Mouse (Mus musculus): Measurements from ENCODE around the gene Ezh2.
A peak's percentile ranks its signal among the peaks of the same experiment; 100 is the strongest.
"Not testable (repeated sequence)": the region's sequence is repeated elsewhere in the genome, so short reads cannot be mapped to it uniquely, and the experiment has no call there.

Ezh2 gene

GRCm38 (mm10) chr6:47594926-47595623 is at the start of gene Ezh2:
TSS of gene Ezh2 (minus strand) at chr6:47595341.
- DNase-seq: peak; percentile 97

GRCm38 (mm10) chr6:47636527-47637076 is 41.5 kb upstream of the Ezh2 start:
- DNase-seq: no peak

GRCm38 (mm10) chr6:47635995-47636526 is 40.9 kb upstream of the Ezh2 start:
- DNase-seq: no peak

GRCm38 (mm10) chr6:47635207-47635994 is 40.3 kb upstream of the Ezh2 start:
- DNase-seq: no peak

GRCm38 (mm10) chr6:47633467-47633866 is 38.3 kb upstream of the Ezh2 start:
- no peak for DNase-seq

- DNase-seq: not testable (repeated sequence)
Measured at GRCm38 (mm10) chr6:47630061-47630460, 34.9 kb upstream of the Ezh2 start.

GRCm38 (mm10) chr6:47627978-47628377 is 32.8 kb upstream of the Ezh2 start:
- DNase-seq: no peak

GRCm38 (mm10) chr6:47626976-47627375 is 31.8 kb upstream of the Ezh2 start:
- DNase-seq: not testable (repeated sequence)

GRCm38 (mm10) chr6:47621039-47621438 is 25.9 kb upstream of the Ezh2 start:
- no peak for DNase-seq

GRCm38 (mm10) chr6:47608306-47608705 is 13.2 kb upstream of the Ezh2 start:
- DNase-seq: not testable (repeated sequence)

- DNase-seq: no peak
Measured at GRCm38 (mm10) chr6:47601931-47602330, 6.8 kb upstream of the Ezh2 start.

- DNase-seq: peak; percentile 62
Measured at GRCm38 (mm10) chr6:47595696-47596095, 555 bp upstream of the Ezh2 start.

GRCm38 (mm10) chr6:47594141-47594835 is 853 bp downstream of the Ezh2 start:
- peak; percentile 81 for DNase-seq

- no peak for DNase-seq
Measured at GRCm38 (mm10) chr6:47593590-47593989, 1.6 kb downstream of the Ezh2 start.

GRCm38 (mm10) chr6:47587332-47587731 is 7.8 kb downstream of the Ezh2 start:
- not testable (repeated sequence) for DNase-seq

- DNase-seq: no peak
Measured at GRCm38 (mm10) chr6:47572887-47573286, 22.3 kb downstream of the Ezh2 start.

GRCm38 (mm10) chr6:47565326-47566035 is 29.7 kb downstream of the Ezh2 start:
- peak; percentile 29 for DNase-seq

- DNase-seq: no peak
Measured at GRCm38 (mm10) chr6:47561426-47561825, 33.7 kb downstream of the Ezh2 start.

GRCm38 (mm10) chr6:47560846-47561245 is 34.3 kb downstream of the Ezh2 start:
- no peak for DNase-seq

- no peak for DNase-seq
Measured at GRCm38 (mm10) chr6:47560407-47560806, 34.7 kb downstream of the Ezh2 start.

- DNase-seq: no peak
Measured at GRCm38 (mm10) chr6:47559287-47559686, 35.9 kb downstream of the Ezh2 start.

- DNase-seq: no peak
Measured at GRCm38 (mm10) chr6:47552280-47552679, 42.9 kb downstream of the Ezh2 start.
